Mouse (Mus musculus): ENCODE data around the gene Ldlr. TPM values are rescaled to one million over a fixed set of nuclear protein-coding genes. Genes with fewer than 3 reads are reported as not detected.

Gene Ldlr
- polyA plus RNA-seq, 1 experiment from 2014 or later, result 5.2 TPM

GRCm38 (mm10) chr9:21796259-21796658, 73.0 kb downstream of the Ldlr start:
- 77% methylated on average over 3 of the region's 3 CpGs for whole genome bisulfite sequencing
- no peaks in the 10 kb centered on the region for H3K36me3 ChIP-seq (ENCODE audit: control insufficient read depth, insufficient read depth, low read length)

GRCm38 (mm10) chr9:21796919-21797318, 73.6 kb downstream of the Ldlr start:
- H3K27ac ChIP-seq (ENCODE audit: low read depth, low read length), result no peak overlapping the region
- no peaks in the 10 kb centered on the region for H3K9me3 ChIP-seq (replicated peaks; ENCODE audit: control insufficient read depth, low read length)
- H3K4me1 ChIP-seq (ENCODE audit: control insufficient read depth, insufficient read depth, low read length), result peaks cover 7% of the 10 kb centered on the region
- no peak for DNase-seq (ENCODE audit: low spot score)
- no peaks in the 10 kb centered on the region for H3K36me3 ChIP-seq (ENCODE audit: control insufficient read depth, insufficient read depth, low read length)
- WGBS, result 83% methylated on average over 3 of the region's 3 CpGs
- H3K9ac ChIP-seq (ENCODE audit: low read length), result no peak overlapping the region
- no peak for ATAC-seq
- no peaks in the 10 kb centered on the region for H3K27me3 ChIP-seq (replicated peaks; ENCODE audit: control insufficient read depth, insufficient read depth, low read length)
- no peak overlapping the region for H3K4me3 ChIP-seq (ENCODE audit: low read depth, low read length)
- H3K4me2 ChIP-seq (ENCODE audit: low read length), result no peak overlapping the region

More at GRCm38 (mm10) chr9:21796259-21796658, 73.0 kb downstream of the Ldlr start:
- no peak overlapping the region for H3K27ac ChIP-seq (ENCODE audit: low read depth, low read length)
- no peak overlapping the region for H3K9ac ChIP-seq (ENCODE audit: low read length)
- no peak overlapping the region for H3K4me3 ChIP-seq (ENCODE audit: low read depth, low read length)
- H3K9me3 ChIP-seq (replicated peaks; ENCODE audit: control insufficient read depth, low read length), result no peaks in the 10 kb centered on the region
- no peak for ATAC-seq
- DNase-seq (ENCODE audit: low spot score), result no peak
- H3K27me3 ChIP-seq (replicated peaks; ENCODE audit: control insufficient read depth, insufficient read depth, low read length), result no peaks in the 10 kb centered on the region
- no peak overlapping the region for H3K4me2 ChIP-seq (ENCODE audit: low read length)
- H3K4me1 ChIP-seq (ENCODE audit: control insufficient read depth, insufficient read depth, low read length), result peaks cover 7% of the 10 kb centered on the region

GRCm38 (mm10) chr9:21797921-21798344, 74.7 kb downstream of the Ldlr start:
- Histone ChIP-seq H3K36me3 (ENCODE audit: control insufficient read depth, insufficient read depth, low read length) (no peaks in the 10 kb centered on the region), H3K27ac (ENCODE audit: low read depth, low read length) (peak overlapping the region; percentile 52; the same call in 1 of the 2 replicates), H3K4me3 (ENCODE audit: low read depth, low read length) (peak overlapping the region; percentile 51), H3K4me1 (ENCODE audit: control insufficient read depth, insufficient read depth, low read length) (peaks cover 7% of the 10 kb centered on the region), H3K9me3 (replicated peaks; ENCODE audit: control insufficient read depth, low read length) (no peaks in the 10 kb centered on the region), H3K27me3 (replicated peaks; ENCODE audit: control insufficient read depth, insufficient read depth, low read length) (no peaks in the 10 kb centered on the region), H3K4me2 (ENCODE audit: low read length) (peak overlapping the region; percentile 87), H3K9ac (ENCODE audit: low read length) (peak overlapping the region; percentile 68)
- DNase-seq (ENCODE audit: low spot score) (peak; percentile 28), ATAC-seq (peak; percentile 59)
- WGBS, result under 1% methylated on average over 26 of the region's 26 CpGs

GRCm38 (mm10) chr9:21798345-21799009, 75.2 kb downstream of the Ldlr start, which contains the start of gene Kank2:
TSS of gene Kank2 (minus strand) at chr9:21798744.
- DNase-seq (ENCODE audit: low spot score), result peak; percentile 74
- Histone ChIP-seq H3K4me2 (ENCODE audit: low read length) (peak within 1 kb of the TSS; percentile 87), H3K27ac (ENCODE audit: low read depth, low read length) (peak within 1 kb of the TSS; percentile 52; the same call in 1 of the 2 replicates), H3K27me3 (replicated peaks; ENCODE audit: control insufficient read depth, insufficient read depth, low read length) (no peaks in the 10 kb centered on the region), H3K9me3 (replicated peaks; ENCODE audit: control insufficient read depth, low read length) (no peaks in the 10 kb centered on the region), H3K4me1 (ENCODE audit: control insufficient read depth, insufficient read depth, low read length) (peaks cover 7% of the 10 kb centered on the region), H3K9ac (ENCODE audit: low read length) (peak within 1 kb of the TSS; percentile 68), H3K4me3 (ENCODE audit: low read depth, low read length) (peak within 1 kb of the TSS; percentile 51), H3K36me3 (ENCODE audit: control insufficient read depth, insufficient read depth, low read length) (no peaks in the 10 kb centered on the region)
- under 1% methylated on average over 50 of the region's 52 CpGs for WGBS
- ATAC-seq, result peak; percentile 86

GRCm38 (mm10) chr9:21799010-21799350, 75.7 kb downstream of the Ldlr start:
- WGBS, result 57% methylated on average over 3 of the region's 3 CpGs
- H3K4me2 ChIP-seq (ENCODE audit: low read length), result peak overlapping the region; percentile 87
- H3K36me3 ChIP-seq (ENCODE audit: control insufficient read depth, insufficient read depth, low read length), result no peaks in the 10 kb centered on the region
- H3K4me1 ChIP-seq (ENCODE audit: control insufficient read depth, insufficient read depth, low read length), result peaks cover 7% of the 10 kb centered on the region
- no peak overlapping the region for H3K27ac ChIP-seq (ENCODE audit: low read depth, low read length)
- no peaks in the 10 kb centered on the region for H3K9me3 ChIP-seq (replicated peaks; ENCODE audit: control insufficient read depth, low read length)
- peak overlapping the region; percentile 51; the same call in 1 of the 2 replicates for H3K4me3 ChIP-seq (ENCODE audit: low read depth, low read length)
- H3K9ac ChIP-seq (ENCODE audit: low read length), result no peak overlapping the region
- ATAC-seq, result no peak
- no peak for DNase-seq (ENCODE audit: low spot score)
- H3K27me3 ChIP-seq (replicated peaks; ENCODE audit: control insufficient read depth, insufficient read depth, low read length), result no peaks in the 10 kb centered on the region

Other genes with a start within 250 kb of the Ldlr start
- gene Tmed1, start 213.2 kb upstream of the Ldlr start, polyA plus RNA-seq (2014; fragmentation: Nextera tagmentation; extraction: Ambion mirVana), result 56.9 and 58.3 TPM in 2 replicates
- gene AB124611, start 197.3 kb upstream of the Ldlr start, polyA plus RNA-seq (2014; fragmentation: Nextera tagmentation; extraction: Ambion mirVana), result 0.74 and 1.9 TPM in 2 replicates
- 22.8 and 26.7 TPM in 2 replicates for gene Carm1, start 176.6 kb upstream of the Ldlr start, polyA plus RNA-seq (2014; fragmentation: Nextera tagmentation; extraction: Ambion mirVana)
- gene Timm29, start 130.8 kb upstream of the Ldlr start, polyA plus RNA-seq (2014; fragmentation: Nextera tagmentation; extraction: Ambion mirVana), result 67.3 and 68.4 TPM in 2 replicates
- 16.9 and 18.2 TPM in 2 replicates for gene Yipf2, start 130.7 kb upstream of the Ldlr start, polyA plus RNA-seq (2014; fragmentation: Nextera tagmentation; extraction: Ambion mirVana)
- gene Smarca4, start 107.3 kb upstream of the Ldlr start, polyA plus RNA-seq (2014; fragmentation: Nextera tagmentation; extraction: Ambion mirVana), result 128 and 153 TPM in 2 replicates
- gene Spc24, start 36.8 kb downstream of the Ldlr start, polyA plus RNA-seq (2014; fragmentation: Nextera tagmentation; extraction: Ambion mirVana), result 53.7 and 64.3 TPM in 2 replicates
- gene Kank2, start 75.3 kb downstream of the Ldlr start, polyA plus RNA-seq (2014; fragmentation: Nextera tagmentation; extraction: Ambion mirVana), result 0.99 and 1.3 TPM in 2 replicates
- 0.26 TPM in 1 of 2 replicates, not detected in the other for gene Angptl8, start 112.0 kb downstream of the Ldlr start, polyA plus RNA-seq (2014; fragmentation: Nextera tagmentation; extraction: Ambion mirVana)
- 6.7 and 10.3 TPM in 2 replicates for gene Dock6, start 129.2 kb downstream of the Ldlr start, polyA plus RNA-seq (2014; fragmentation: Nextera tagmentation; extraction: Ambion mirVana)
- gene Rab3d, start 194.7 kb downstream of the Ldlr start, polyA plus RNA-seq (2014; fragmentation: Nextera tagmentation; extraction: Ambion mirVana), result 23.0 and 24.6 TPM in 2 replicates
- 3.5 and 5.3 TPM in 2 replicates for gene Ccdc159, start 204.0 kb downstream of the Ldlr start, polyA plus RNA-seq (2014; fragmentation: Nextera tagmentation; extraction: Ambion mirVana)
- gene Tmem205, start 204.1 kb downstream of the Ldlr start, polyA plus RNA-seq (2014; fragmentation: Nextera tagmentation; extraction: Ambion mirVana), result 49.3 and 66.0 TPM in 2 replicates
- gene Plppr2, start 213.6 kb downstream of the Ldlr start, polyA plus RNA-seq (2014; fragmentation: Nextera tagmentation; extraction: Ambion mirVana), result 47.3 and 66.7 TPM in 2 replicates
- 19.8 and 23.6 TPM in 2 replicates for gene Swsap1, start 232.3 kb downstream of the Ldlr start, polyA plus RNA-seq (2014; fragmentation: Nextera tagmentation; extraction: Ambion mirVana)
- gene Epor, start 240.0 kb downstream of the Ldlr start, polyA plus RNA-seq (2014; fragmentation: Nextera tagmentation; extraction: Ambion mirVana), result 1.3 and 2.2 TPM in 2 replicates